Mouse (Mus musculus): Measurements from ENCODE around the gene Fbln1. TPM values are rescaled to one million over a fixed set of nuclear protein-coding genes. Genes with fewer than 3 reads are reported as not detected.
"Not testable (repeated sequence)": the region's sequence is repeated elsewhere in the genome, so short reads cannot be mapped to it uniquely, and the experiment has no call there.

Gene Fbln1
- polyA plus RNA-seq, 1 experiment from 2014 or later: 17.1 TPM

DNA sequence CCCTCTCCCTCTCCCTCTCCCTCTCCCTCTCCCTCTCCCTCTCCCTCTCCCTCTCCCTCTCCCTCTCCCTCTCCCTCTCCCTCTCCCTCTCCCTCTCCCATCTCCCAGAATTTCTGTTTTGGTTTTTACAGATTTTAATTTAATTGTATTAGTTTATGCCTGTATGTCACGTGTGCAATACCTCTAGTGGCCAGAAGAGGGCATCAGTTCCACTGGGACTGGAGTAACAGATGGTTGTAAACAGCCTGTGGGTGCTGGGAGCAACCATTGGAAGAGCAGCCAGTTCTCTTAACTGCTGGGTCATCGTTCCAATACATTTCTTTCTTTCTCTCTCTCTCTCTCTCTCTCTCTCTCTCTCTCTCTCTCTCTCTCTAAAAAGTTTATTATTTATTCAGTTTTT is 122.7 kb downstream of the Fbln1 start:
- not testable (repeated sequence) for H3K4me1 ChIP-seq (ENCODE audit: control insufficient read depth, insufficient read depth, low read length); H3K9ac ChIP-seq (replicated peaks; ENCODE audit: low read depth, low read length); H3K36me3 ChIP-seq (ENCODE audit: control insufficient read depth, insufficient read depth, low read length); H3K4me2 ChIP-seq (ENCODE audit: low read depth, low read length); ATAC-seq (ENCODE audit: low read depth); H3K4me3 ChIP-seq (ENCODE audit: low read depth, low read length); H3K27me3 ChIP-seq (ENCODE audit: control insufficient read depth, insufficient read depth, low read length); H3K27ac ChIP-seq (ENCODE audit: low read depth, low read length); H3K9me3 ChIP-seq (ENCODE audit: control insufficient read depth, low read length)
- 84% methylated on average over 2 of the region's 2 CpGs for WGBS

DNA sequence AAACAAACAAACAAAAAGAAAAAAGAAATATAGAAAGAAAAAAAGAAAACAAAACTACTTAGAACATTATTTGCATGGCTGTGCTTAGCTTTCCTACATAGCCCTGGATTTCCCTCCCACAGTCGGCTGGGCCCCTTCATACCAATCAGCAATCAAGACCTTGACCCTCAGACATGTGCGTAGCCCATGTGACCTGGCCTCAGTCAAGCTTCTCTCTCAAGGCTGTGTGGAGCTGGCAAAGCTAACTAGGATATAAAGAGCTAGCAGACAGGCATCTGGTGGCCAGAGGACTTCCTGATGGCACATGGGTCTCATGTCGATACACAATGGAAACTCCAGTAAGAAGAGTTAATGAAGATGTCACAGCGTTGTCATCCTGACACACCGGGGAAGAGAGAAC is 123.3 kb downstream of the Fbln1 start:
- Histone ChIP-seq H3K27me3 (ENCODE audit: control insufficient read depth, insufficient read depth, low read length) (no peaks in the 10 kb centered on the region), H3K9me3 (ENCODE audit: control insufficient read depth, low read length) (no peaks in the 10 kb centered on the region), H3K36me3 (ENCODE audit: control insufficient read depth, insufficient read depth, low read length) (no peaks in the 10 kb centered on the region), H3K4me2 (ENCODE audit: low read depth, low read length) (no peak overlapping the region), H3K9ac (replicated peaks; ENCODE audit: low read depth, low read length) (no peak overlapping the region), H3K4me3 (ENCODE audit: low read depth, low read length) (no peak overlapping the region), H3K4me1 (ENCODE audit: control insufficient read depth, insufficient read depth, low read length) (no peaks in the 10 kb centered on the region), H3K27ac (ENCODE audit: low read depth, low read length) (no peak overlapping the region)
- WGBS: 96% methylated on average over 5 of the region's 5 CpGs
- no peak for ATAC-seq (ENCODE audit: low read depth)

- no peaks in the 10 kb centered on the region for H3K9me3 ChIP-seq (ENCODE audit: control insufficient read depth, low read length)
- H3K36me3 ChIP-seq (ENCODE audit: control insufficient read depth, insufficient read depth, low read length): no peaks in the 10 kb centered on the region
- no peak overlapping the region for H3K27ac ChIP-seq (ENCODE audit: low read depth, low read length)
- H3K27me3 ChIP-seq (ENCODE audit: control insufficient read depth, insufficient read depth, low read length): no peaks in the 10 kb centered on the region
- H3K4me1 ChIP-seq (ENCODE audit: control insufficient read depth, insufficient read depth, low read length): no peaks in the 10 kb centered on the region
- no peak overlapping the region for H3K4me2 ChIP-seq (ENCODE audit: low read depth, low read length)
- WGBS: 91% methylated on average over 6 of the region's 6 CpGs
- no peak overlapping the region for H3K4me3 ChIP-seq (ENCODE audit: low read depth, low read length)
- ATAC-seq (ENCODE audit: low read depth): no peak
- H3K9ac ChIP-seq (replicated peaks; ENCODE audit: low read depth, low read length): no peak overlapping the region
These were observed 124.3 kb downstream of the Fbln1 start for GRCm38 (mm10) chr15:85330024-85330423.

GRCm38 (mm10) chr15:85333511-85333910 is 127.8 kb downstream of the Fbln1 start:
- not testable (repeated sequence) for H3K36me3 ChIP-seq (ENCODE audit: control insufficient read depth, insufficient read depth, low read length); H3K4me3 ChIP-seq (ENCODE audit: low read depth, low read length); H3K4me2 ChIP-seq (ENCODE audit: low read depth, low read length); H3K9me3 ChIP-seq (ENCODE audit: control insufficient read depth, low read length); ATAC-seq (ENCODE audit: low read depth); H3K27me3 ChIP-seq (ENCODE audit: control insufficient read depth, insufficient read depth, low read length); H3K27ac ChIP-seq (ENCODE audit: low read depth, low read length); H3K9ac ChIP-seq (replicated peaks; ENCODE audit: low read depth, low read length)
- peaks cover 13% of the 10 kb centered on the region; the same call in 1 of the 2 replicates for H3K4me1 ChIP-seq (ENCODE audit: control insufficient read depth, insufficient read depth, low read length)
- WGBS: 88% methylated on average over 6 of the region's 6 CpGs

DNA sequence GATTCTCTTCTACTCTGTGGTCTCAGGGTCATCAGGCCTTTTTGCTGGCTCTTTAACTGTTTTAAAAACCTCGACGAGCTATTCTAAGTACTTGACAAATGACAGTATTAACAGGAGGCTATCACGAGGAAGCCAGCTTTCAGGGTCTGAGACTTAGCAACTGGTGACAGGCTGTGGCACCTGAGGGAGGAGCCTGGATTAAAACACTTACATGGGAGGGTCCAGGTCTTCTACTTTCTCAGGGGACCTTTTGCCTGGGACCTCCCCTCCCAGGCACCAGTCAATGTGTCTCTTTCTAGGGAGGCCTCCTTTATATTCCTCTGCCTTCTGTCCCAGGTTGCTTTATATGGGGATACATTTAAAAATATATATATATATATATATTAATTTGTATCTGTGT is 128.5 kb downstream of the Fbln1 start:
- peaks cover 13% of the 10 kb centered on the region; the same call in 1 of the 2 replicates for H3K4me1 ChIP-seq (ENCODE audit: control insufficient read depth, insufficient read depth, low read length)
- no peaks in the 10 kb centered on the region; the same call in 1 of the 2 replicates for H3K27me3 ChIP-seq (ENCODE audit: control insufficient read depth, insufficient read depth, low read length)
- no peaks in the 10 kb centered on the region for H3K36me3 ChIP-seq (ENCODE audit: control insufficient read depth, insufficient read depth, low read length)
- no peak overlapping the region for H3K4me2 ChIP-seq (ENCODE audit: low read depth, low read length)
- no peak overlapping the region for H3K4me3 ChIP-seq (ENCODE audit: low read depth, low read length)
- no peaks in the 10 kb centered on the region for H3K9me3 ChIP-seq (ENCODE audit: control insufficient read depth, low read length)
- WGBS: 69% methylated on average over 3 of the region's 3 CpGs
- H3K9ac ChIP-seq (replicated peaks; ENCODE audit: low read depth, low read length): no peak overlapping the region
- no peak overlapping the region for H3K27ac ChIP-seq (ENCODE audit: low read depth, low read length)
- ATAC-seq (ENCODE audit: low read depth): no peak

GRCm38 (mm10) chr15:85335671-85336300 is 130.0 kb downstream of the Fbln1 start, which contains the start of gene Atxn10:
Gene Atxn10, plus strand, starts transcription at chr15:85336245.
- Histone ChIP-seq H3K36me3 (ENCODE audit: control insufficient read depth, insufficient read depth, low read length) (no peaks in the 10 kb centered on the region), H3K27ac (ENCODE audit: low read depth, low read length) (peak within 1 kb of the TSS; percentile 98), H3K9ac (replicated peaks; ENCODE audit: low read depth, low read length) (peak within 1 kb of the TSS; percentile 96), H3K4me3 (ENCODE audit: low read depth, low read length) (peak within 1 kb of the TSS; percentile 96), H3K9me3 (ENCODE audit: control insufficient read depth, low read length) (no peaks in the 10 kb centered on the region), H3K4me2 (ENCODE audit: low read depth, low read length) (peak within 1 kb of the TSS; percentile 76), H3K4me1 (ENCODE audit: control insufficient read depth, insufficient read depth, low read length) (peaks cover 13% of the 10 kb centered on the region; the same call in 1 of the 2 replicates), H3K27me3 (ENCODE audit: control insufficient read depth, insufficient read depth, low read length) (no peaks in the 10 kb centered on the region; the same call in 1 of the 2 replicates)
- 18% methylated on average over 8 of the region's 19 CpGs for WGBS
- peak; percentile 35; the same call in 1 of the 2 replicates for ATAC-seq (ENCODE audit: low read depth)

Other genes with a start within 250 kb of the Fbln1 start
- gene 5031439G07Rik, start 217.4 kb upstream of the Fbln1 start, polyA plus RNA-seq (2014; fragmentation: Nextera tagmentation; extraction: Ambion mirVana): 20.9 and 21.8 TPM in 2 replicates
- gene Upk3a, start 188.8 kb upstream of the Fbln1 start, polyA plus RNA-seq (2014; fragmentation: Nextera tagmentation; extraction: Ambion mirVana): 0.58 and 0.88 TPM in 2 replicates
- 27.3 and 30.0 TPM in 2 replicates for gene Fam118a, start 177.0 kb upstream of the Fbln1 start, polyA plus RNA-seq (2014; fragmentation: Nextera tagmentation; extraction: Ambion mirVana)
- gene Smc1b, start 74.0 kb upstream of the Fbln1 start, polyA plus RNA-seq (2014; fragmentation: Nextera tagmentation; extraction: Ambion mirVana): 0.08 and 0.35 TPM in 2 replicates
- gene Ribc2, start 73.9 kb upstream of the Fbln1 start, polyA plus RNA-seq (2014; fragmentation: Nextera tagmentation; extraction: Ambion mirVana): 0.37 and 0.83 TPM in 2 replicates
- gene Atxn10, start 130.3 kb downstream of the Fbln1 start, polyA plus RNA-seq (2014; fragmentation: Nextera tagmentation; extraction: Ambion mirVana): 556 and 572 TPM in 2 replicates